Mouse (Mus musculus) left cerebral cortex, postnatal 36 days (tissue): Measurements from ENCODE around the gene P4ha2. TPM values are rescaled to one million over a fixed set of nuclear protein-coding genes. Genes with fewer than 3 reads are reported as not detected.
A peak's percentile ranks its signal among the peaks of the same experiment; 100 is the strongest.

Experiments used
- DNase-seq, 2 experiments: peaks; one replicate each; pipeline ENCODE4 v3.0.0; 2021 to 2022; ENCODE audit warnings: low spot score in 2 of 2, mixed read lengths in 1 of 2
- intact Hi-C: fragments of 180-260 bp; cut with DNase I; formaldehyde crosslinking; loops from one replicate; pipeline ENCODE4 v1.15.1; 2025
- total RNA-seq, 2 experiments: library from RNA; stranded (reverse); gene quantifications; 2 replicates each; pipeline ENCODE4 v1.2.3; 2021

Gene P4ha2
- 10 to 100 TPM; 15.4 to 21.4 TPM for total RNA-seq

- intact Hi-C loops: no loop called here
- no peak for DNase-seq
These were observed at the start of gene P4ha2 for GRCm38 (mm10) chr11:54100045-54100691. Gene P4ha2, plus strand, starts transcription at chr11:54100095.

GRCm38 (mm10) chr11:54050205-54050604, 49.7 kb upstream of the P4ha2 start:
- DNase-seq: peak in 1 of 2 experiments; percentile 45
- intact Hi-C loops: no loop called here

- intact Hi-C loops: no loop called here
- no peak for DNase-seq
These were observed 48.7 kb upstream of the P4ha2 start for GRCm38 (mm10) chr11:54051161-54051560.

- no peak for DNase-seq
- intact Hi-C loops: no loop called here
These were observed 47.8 kb upstream of the P4ha2 start for GRCm38 (mm10) chr11:54052128-54052527.

- intact Hi-C loops: no loop called here
- DNase-seq: no peak
These were observed 46.8 kb upstream of the P4ha2 start for GRCm38 (mm10) chr11:54053090-54053489.

GRCm38 (mm10) chr11:54054257-54054656, 45.6 kb upstream of the P4ha2 start:
- intact Hi-C loops: loop anchor here (1.0 kb wide), 1 partner anchor 52 kb away; no protein-coding TSS in a partner anchor
- DNase-seq: peak in 1 of 2 experiments; percentile 31

GRCm38 (mm10) chr11:54056132-54056531, 43.8 kb upstream of the P4ha2 start:
- DNase-seq: no peak
- intact Hi-C loops: no loop called here

GRCm38 (mm10) chr11:54057428-54057827, 42.5 kb upstream of the P4ha2 start:
- intact Hi-C loops: no loop called here
- DNase-seq: no peak

- DNase-seq: no peak
- intact Hi-C loops: no loop called here
These were observed 41.8 kb upstream of the P4ha2 start for GRCm38 (mm10) chr11:54058056-54058617.

GRCm38 (mm10) chr11:54058643-54059042, 41.3 kb upstream of the P4ha2 start:
- no peak for DNase-seq
- intact Hi-C loops: no loop called here

- intact Hi-C loops: no loop called here
- no peak for DNase-seq
These were observed 40.4 kb upstream of the P4ha2 start for GRCm38 (mm10) chr11:54059526-54059925.

- no peak for DNase-seq
- intact Hi-C loops: no loop called here
These were observed 39.6 kb upstream of the P4ha2 start for GRCm38 (mm10) chr11:54060316-54060715.

GRCm38 (mm10) chr11:54062086-54062752, 37.7 kb upstream of the P4ha2 start:
- DNase-seq: no peak
- intact Hi-C loops: no loop called here

GRCm38 (mm10) chr11:54062753-54063471, 37.0 kb upstream of the P4ha2 start:
- DNase-seq: no peak
- intact Hi-C loops: no loop called here

- DNase-seq: no peak
- intact Hi-C loops: no loop called here
These were observed 36.5 kb upstream of the P4ha2 start for GRCm38 (mm10) chr11:54063472-54063775.

- intact Hi-C loops: no loop called here
- no peak for DNase-seq
These were observed 35.4 kb upstream of the P4ha2 start for GRCm38 (mm10) chr11:54064412-54064978.

- intact Hi-C loops: no loop called here
- no peak for DNase-seq
These were observed 34.6 kb upstream of the P4ha2 start for GRCm38 (mm10) chr11:54065106-54065914.

GRCm38 (mm10) chr11:54065915-54066178, 34.0 kb upstream of the P4ha2 start:
- intact Hi-C loops: no loop called here
- DNase-seq: no peak

GRCm38 (mm10) chr11:54066400-54066799, 33.5 kb upstream of the P4ha2 start:
- DNase-seq: no peak
- intact Hi-C loops: no loop called here
